7 mouse cellular contexts compared by ENCODE assay signal in the genomic region with DNA sequence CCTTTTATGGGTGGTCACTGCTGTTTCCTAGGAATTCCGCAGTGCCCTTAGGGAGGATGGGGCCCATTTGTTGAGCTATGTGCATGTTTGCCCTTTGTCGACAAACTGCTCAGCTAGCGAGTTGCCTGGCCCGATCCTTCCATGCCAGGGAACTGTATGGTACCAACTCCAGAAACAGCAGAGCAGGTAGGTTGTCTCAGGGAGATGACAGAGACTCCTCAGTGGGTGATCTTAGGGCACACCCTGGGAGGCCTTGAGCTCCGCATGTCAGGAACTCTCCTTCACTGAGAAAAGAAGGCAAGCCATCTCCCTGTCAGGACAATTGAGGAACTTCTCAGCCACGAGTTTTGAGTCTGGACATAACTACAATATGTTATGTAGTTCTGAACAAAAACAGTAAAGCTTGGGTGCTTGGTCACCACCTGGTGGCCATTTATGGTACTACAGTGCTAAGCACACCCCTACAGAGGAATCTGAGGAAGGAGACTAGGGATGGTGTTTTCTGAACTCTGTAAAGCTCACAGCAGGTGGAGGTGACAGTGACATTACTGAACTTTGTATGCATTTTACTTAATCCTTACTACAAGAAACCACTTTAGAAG. TPM values are rescaled to one million over a fixed set of nuclear protein-coding genes. Genes with fewer than 3 reads are reported as not detected.
DNase-seq lines count a peak whose midpoint lies in the region; ATAC-seq lines count a peak whose summit lies in the region.

No protein-coding gene starts in this region.

- H3K36me3 ChIP-seq in intestine, embryonic 16.5 days (ENCODE audit: control insufficient read depth, insufficient read depth, low read length), result peaks cover 33% of the 10 kb centered on the region

- H3K4me2 ChIP-seq in intestine, embryonic 16.5 days (ENCODE audit: low read depth, low read length), result no peak overlapping the region

- 0 out of 2 replicates have a peak overlapping the region, but pooled peaks have one; percentile 20 for H3K27ac ChIP-seq in intestine, embryonic 16.5 days (ENCODE audit: low read length)

- peak; percentile 66 for ATAC-seq in activated CD4-positive, CD25-positive, alpha-beta regulatory T cell, adult 4 months
- ATAC-seq in frontal cortex, adult (ENCODE audit: low TSS enrichment), result peak; percentile 85
- peak; percentile 41; the same call in 1 of the 2 replicates for ATAC-seq in intestine, embryonic 16.5 days
- peak; percentile 41 for ATAC-seq in megakaryocyte-erythroid progenitor cell, adult 5-6 weeks (replicated peaks; ENCODE audit: low FRiP score, low TSS enrichment, poor library complexity, severe bottlenecking)

- H3K9ac ChIP-seq in intestine, embryonic 16.5 days (ENCODE audit: low read depth, low read length), result no peak overlapping the region

- no peaks in the 10 kb centered on the region for H3K27me3 ChIP-seq in intestine, embryonic 16.5 days (replicated peaks; ENCODE audit: control insufficient read depth, insufficient read depth, low read length)

- WGBS in intestine, embryonic 16.5 days, result 61% methylated on average over 6 of the region's 6 CpGs

- peak; percentile 75 for DNase-seq in cerebellum, adult 9-10 months
- peak; percentile 76 to 83 for DNase-seq in left cerebral cortex, postnatal 25 days (ENCODE audit: low spot score in 2 of 2)
- peak; percentile 70 for DNase-seq in right cerebral cortex, postnatal 25 days

- H3K4me3 ChIP-seq in intestine, embryonic 16.5 days (ENCODE audit: low read length), result no peak overlapping the region

- intact Hi-C loops in left cerebral cortex, postnatal 25 days (cut with DNase I), result no loop called here

- peaks cover 17% of the 10 kb centered on the region for H3K4me1 ChIP-seq in intestine, embryonic 16.5 days (ENCODE audit: control insufficient read depth, insufficient read depth, low read length)

- no peaks in the 10 kb centered on the region for H3K9me3 ChIP-seq in intestine, embryonic 16.5 days (ENCODE audit: control insufficient read depth, low read length)

RNA-seq across cellular contexts. Expression of gene Tkt, which starts 25.9 kb away (rescaled TPM):
- polyA plus RNA-seq in activated CD4-positive, CD25-positive, alpha-beta regulatory T cell, adult 4 months (2017; shearing (Covaris generic)), result 100 to 1,000 TPM; 180 to 266 TPM
- 393 and 411 TPM in 2 replicates for polyA plus RNA-seq in intestine, embryonic 16.5 days (2015; fragmentation: Nextera tagmentation; extraction: Ambion mirVana)
- total RNA-seq in left cerebral cortex, postnatal 25 days (2021), result 100 to 1,000 TPM; 156 to 169 TPM
- 485 and 613 TPM in 2 replicates for total RNA-seq in megakaryocyte-erythroid progenitor cell, adult 5-6 weeks (2014; fragmentation: Nextera tagmentation)
- total RNA-seq in megakaryocyte-erythroid progenitor cell, adult 5-6 weeks (2017), result 500 and 571 TPM in 2 replicates

RNA-seq across cellular contexts. Expression of gene Prkcd, which starts 51.9 kb away (rescaled TPM):
- polyA plus RNA-seq in activated CD4-positive, CD25-positive, alpha-beta regulatory T cell, adult 4 months (2017; shearing (Covaris generic)), result 10 to 100 TPM; 29.4 to 30.1 TPM
- 52.1 and 56.5 TPM in 2 replicates for polyA plus RNA-seq in intestine, embryonic 16.5 days (2015; fragmentation: Nextera tagmentation; extraction: Ambion mirVana)
- total RNA-seq in left cerebral cortex, postnatal 25 days (2021), result 10 to 100 TPM; 12.4 to 15.2 TPM
- total RNA-seq in megakaryocyte-erythroid progenitor cell, adult 5-6 weeks (2014; fragmentation: Nextera tagmentation), result 33.4 and 47.3 TPM in 2 replicates
- 20.7 and 32.0 TPM in 2 replicates for total RNA-seq in megakaryocyte-erythroid progenitor cell, adult 5-6 weeks (2017)
